Mouse (Mus musculus): ENCODE results near the gene Rab20. TPM values are rescaled to one million over a fixed set of nuclear protein-coding genes. Genes with fewer than 3 reads are reported as not detected.
"Not testable (repeated sequence)": the region's sequence is repeated elsewhere in the genome, so short reads cannot be mapped to it uniquely, and the experiment has no call there.

The Rab20 gene
- polyA plus RNA-seq, 1 experiment from 2014 or later: 3.1 TPM

GRCm38 (mm10) chr8:11506074-11506473 lies 27.6 kb upstream of the Rab20 start:
- no peak for DNase-seq
- Histone ChIP-seq H3K36me3 (peaks cover 95% of the 10 kb centered on the region), H3K4me3 (replicated peaks) (no peak overlapping the region), H3K9me3 (replicated peaks) (no peaks in the 10 kb centered on the region), H3K27me3 (no peaks in the 10 kb centered on the region), H3K4me1 (replicated peaks) (peaks cover 3% of the 10 kb centered on the region; the same call in 1 of the 2 replicates), H3K4me2 (no peak overlapping the region), H3K9ac (no peak overlapping the region), H3K27ac (no peak overlapping the region)
- ATAC-seq (ENCODE audit: low read depth): no peak
- 84% methylated on average over 14 of the region's 14 CpGs for WGBS (ENCODE audit: insufficient replicate concordance)

- Histone ChIP-seq H3K9ac (no peak overlapping the region), H3K4me1 (replicated peaks) (peaks cover 13% of the 10 kb centered on the region), H3K36me3 (peaks cover 71% of the 10 kb centered on the region)
These were observed 25.1 kb upstream of the Rab20 start for GRCm38 (mm10) chr8:11503476-11504232.

GRCm38 (mm10) chr8:11498786-11499485 lies 20.4 kb upstream of the Rab20 start:
- H3K9ac ChIP-seq: peak overlapping the region; percentile 89
- no peak for ATAC-seq (ENCODE audit: low read depth)
- DNase-seq: no peak
- H3K27ac ChIP-seq: no peak overlapping the region
- H3K4me1 ChIP-seq (replicated peaks): peaks cover 29% of the 10 kb centered on the region
- peak overlapping the region; percentile 85 for H3K4me2 ChIP-seq
- WGBS (ENCODE audit: insufficient replicate concordance): 66% methylated on average over 4 of the region's 4 CpGs
- no peaks in the 10 kb centered on the region for H3K9me3 ChIP-seq (replicated peaks)
- peak overlapping the region; percentile 96 for H3K4me3 ChIP-seq (replicated peaks)
- H3K27me3 ChIP-seq: peaks cover 10% of the 10 kb centered on the region; the same call in 1 of the 2 replicates
- peaks cover 25% of the 10 kb centered on the region for H3K36me3 ChIP-seq

More at GRCm38 (mm10) chr8:11503476-11504232, 25.1 kb upstream of the Rab20 start:
- H3K27me3 ChIP-seq: no peaks in the 10 kb centered on the region
- no peak for ATAC-seq (ENCODE audit: low read depth)
- H3K27ac ChIP-seq: no peak overlapping the region
- no peak for DNase-seq
- H3K4me2 ChIP-seq: no peak overlapping the region
- no peaks in the 10 kb centered on the region for H3K9me3 ChIP-seq (replicated peaks)
- no peak overlapping the region for H3K4me3 ChIP-seq (replicated peaks)
- 74% methylated on average over 13 of the region's 13 CpGs for WGBS (ENCODE audit: insufficient replicate concordance)

GRCm38 (mm10) chr8:11498281-11498680 lies 19.8 kb upstream of the Rab20 start:
- 59% methylated on average over 12 of the region's 12 CpGs for WGBS (ENCODE audit: insufficient replicate concordance)
- H3K9ac ChIP-seq: peak overlapping the region; percentile 89

GRCm38 (mm10) chr8:11497017-11497990 lies 18.8 kb upstream of the Rab20 start, which contains the start of gene Naxd:
Gene Naxd (plus strand): TSS chr8:11497506.
- DNase-seq: peak; percentile 86
- H3K9me3 ChIP-seq (replicated peaks): no peaks in the 10 kb centered on the region
- H3K27me3 ChIP-seq: peaks cover 10% of the 10 kb centered on the region; the same call in 1 of the 2 replicates
- peaks cover 10% of the 10 kb centered on the region for H3K36me3 ChIP-seq
- peak within 1 kb of the TSS; percentile 85 for H3K4me2 ChIP-seq
- peak within 1 kb of the TSS; percentile 89 for H3K9ac ChIP-seq
- H3K27ac ChIP-seq: peak within 1 kb of the TSS; percentile 61
- WGBS (ENCODE audit: insufficient replicate concordance): 4% methylated on average over 73 of the region's 73 CpGs
- peak within 1 kb of the TSS; percentile 96 for H3K4me3 ChIP-seq (replicated peaks)
- ATAC-seq (ENCODE audit: low read depth): peak; percentile 99
- H3K4me1 ChIP-seq (replicated peaks): peaks cover 29% of the 10 kb centered on the region

More at GRCm38 (mm10) chr8:11498281-11498680, 19.8 kb upstream of the Rab20 start:
- H3K9me3 ChIP-seq (replicated peaks): no peaks in the 10 kb centered on the region
- H3K27me3 ChIP-seq: peaks cover 10% of the 10 kb centered on the region; the same call in 1 of the 2 replicates
- peak overlapping the region; percentile 85 for H3K4me2 ChIP-seq
- peak overlapping the region; percentile 96 for H3K4me3 ChIP-seq (replicated peaks)
- H3K27ac ChIP-seq: no peak overlapping the region; the same call in 1 of the 2 replicates
- peaks cover 19% of the 10 kb centered on the region for H3K36me3 ChIP-seq
- DNase-seq: no peak
- ATAC-seq (ENCODE audit: low read depth): no peak
- peaks cover 29% of the 10 kb centered on the region for H3K4me1 ChIP-seq (replicated peaks)

GRCm38 (mm10) chr8:11492340-11492739 lies 13.8 kb upstream of the Rab20 start:
- not testable (repeated sequence) for ATAC-seq (ENCODE audit: low read depth); H3K36me3 ChIP-seq; H3K9me3 ChIP-seq (replicated peaks); DNase-seq; H3K4me3 ChIP-seq (replicated peaks); H3K4me1 ChIP-seq (replicated peaks); H3K27ac ChIP-seq; H3K4me2 ChIP-seq; H3K9ac ChIP-seq
- peaks cover 36% of the 10 kb centered on the region for H3K27me3 ChIP-seq
- WGBS (ENCODE audit: insufficient replicate concordance): 60% methylated on average over 2 of the region's 2 CpGs

GRCm38 (mm10) chr8:11487229-11487628 lies 8.7 kb upstream of the Rab20 start:
- no peak for DNase-seq
- H3K36me3 ChIP-seq: no peaks in the 10 kb centered on the region
- H3K9me3 ChIP-seq (replicated peaks): no peaks in the 10 kb centered on the region
- ATAC-seq (ENCODE audit: low read depth): no peak
- H3K9ac ChIP-seq: no peak overlapping the region
- 0 out of 2 replicates have a peak, but pooled peaks cover 2% of the 10 kb centered on the region for H3K4me1 ChIP-seq (replicated peaks)
- no peak overlapping the region for H3K4me2 ChIP-seq
- no peak overlapping the region for H3K4me3 ChIP-seq (replicated peaks)
- WGBS (ENCODE audit: insufficient replicate concordance): 44% methylated on average over 4 of the region's 4 CpGs
- H3K27me3 ChIP-seq: peaks cover 37% of the 10 kb centered on the region
- H3K27ac ChIP-seq: no peak overlapping the region

- no peak overlapping the region for H3K9ac ChIP-seq
- no peaks in the 10 kb centered on the region for H3K36me3 ChIP-seq
- H3K27me3 ChIP-seq: peaks cover 42% of the 10 kb centered on the region
- ATAC-seq (ENCODE audit: low read depth) (no peak), DNase-seq (peak; percentile 25)
- H3K4me3 ChIP-seq (replicated peaks): no peak overlapping the region
- H3K4me1 ChIP-seq (replicated peaks): 0 out of 2 replicates have a peak, but pooled peaks cover 9% of the 10 kb centered on the region
- WGBS (ENCODE audit: insufficient replicate concordance): 10% methylated on average over 7 of the region's 7 CpGs
- H3K4me2 ChIP-seq: no peak overlapping the region
- no peaks in the 10 kb centered on the region for H3K9me3 ChIP-seq (replicated peaks)
- H3K27ac ChIP-seq: no peak overlapping the region
These were observed 7.6 kb upstream of the Rab20 start for GRCm38 (mm10) chr8:11486142-11486541.

GRCm38 (mm10) chr8:11482537-11482936 lies 4.0 kb upstream of the Rab20 start:
- Histone ChIP-seq H3K4me3 (replicated peaks) (no peak overlapping the region), H3K27me3 (peaks cover 56% of the 10 kb centered on the region), H3K9me3 (replicated peaks) (no peaks in the 10 kb centered on the region), H3K36me3 (no peaks in the 10 kb centered on the region), H3K27ac (no peak overlapping the region), H3K4me1 (replicated peaks) (peaks cover 23% of the 10 kb centered on the region), H3K4me2 (no peak overlapping the region), H3K9ac (no peak overlapping the region)
- WGBS (ENCODE audit: insufficient replicate concordance): 42% methylated on average over 3 of the region's 3 CpGs
- no peak for ATAC-seq (ENCODE audit: low read depth)
- no peak for DNase-seq

- no peak for ATAC-seq (ENCODE audit: low read depth)
- no peak overlapping the region for H3K27ac ChIP-seq
- WGBS (ENCODE audit: insufficient replicate concordance): 60% methylated on average over 3 of the region's 3 CpGs
These were observed 3.4 kb upstream of the Rab20 start for GRCm38 (mm10) chr8:11481876-11482275.

More at GRCm38 (mm10) chr8:11481876-11482275, 3.4 kb upstream of the Rab20 start:
- Histone ChIP-seq H3K4me3 (replicated peaks) (no peak overlapping the region), H3K9me3 (replicated peaks) (no peaks in the 10 kb centered on the region), H3K27me3 (peaks cover 63% of the 10 kb centered on the region), H3K4me2 (no peak overlapping the region), H3K9ac (no peak overlapping the region), H3K4me1 (replicated peaks) (peaks cover 23% of the 10 kb centered on the region), H3K36me3 (no peaks in the 10 kb centered on the region)
- no peak for DNase-seq

Measured in liver, embryonic 13.5 days (tissue).